Mouse (Mus musculus): ENCODE measurements around the gene Mbd4.

DNA sequence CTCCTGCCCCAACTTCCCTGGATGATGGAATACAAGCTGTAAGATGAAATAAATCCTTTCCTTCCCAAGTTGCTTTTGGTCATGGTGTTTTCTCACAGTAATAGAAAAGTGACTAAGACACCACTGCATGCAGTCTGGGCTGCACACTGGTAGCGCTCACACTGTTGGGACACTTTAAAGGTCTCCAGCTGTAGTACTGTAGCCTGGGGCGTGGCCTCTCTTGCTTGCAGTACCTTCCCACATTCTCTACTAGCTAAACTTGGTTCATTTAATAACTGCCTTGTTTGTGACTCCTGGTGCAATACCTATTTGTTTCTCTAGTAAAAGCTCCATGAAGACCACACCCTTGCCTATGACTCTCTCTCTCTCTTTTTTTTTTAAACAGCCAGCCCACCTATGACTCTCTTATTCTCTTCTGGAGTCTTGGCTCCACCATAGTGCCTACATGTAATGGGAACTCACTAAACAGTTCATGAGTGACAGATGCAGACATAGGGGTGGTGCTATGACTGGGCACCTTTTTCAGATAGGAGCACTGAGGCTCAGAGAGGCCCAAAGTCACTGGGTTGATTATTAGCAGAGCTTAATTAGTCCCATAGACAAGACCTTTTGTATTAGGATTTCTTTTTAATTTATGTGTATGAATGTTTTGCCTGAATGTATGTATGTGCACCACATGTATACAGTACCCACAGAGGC lies 20.9 kb downstream of the Mbd4 start:
- TF ChIP-seq CTCF (conservative IDR thresholded peaks at IDR 0.05; ENCODE audit: insufficient read depth, insufficient read length, low read depth, low read length) (no peak), POLR2A (IDR thresholded peaks at IDR 0.05; ENCODE audit: low read depth, low read length) (no peak)

All from kidney, adult 2 months (tissue).